Mouse (Mus musculus) embryo, embryonic 9.5 days (tissue): ENCODE measurements around the gene Mrpl51.
A peak's percentile ranks its signal among the peaks of the same experiment; 100 is the strongest.

ENCODE experiments used
- DNase-seq: peaks from one replicate; pipeline ENCODE4 v3.0.0-alpha.2; 2017; ENCODE audit errors: extremely low spot score

The Mrpl51 gene

DNA sequence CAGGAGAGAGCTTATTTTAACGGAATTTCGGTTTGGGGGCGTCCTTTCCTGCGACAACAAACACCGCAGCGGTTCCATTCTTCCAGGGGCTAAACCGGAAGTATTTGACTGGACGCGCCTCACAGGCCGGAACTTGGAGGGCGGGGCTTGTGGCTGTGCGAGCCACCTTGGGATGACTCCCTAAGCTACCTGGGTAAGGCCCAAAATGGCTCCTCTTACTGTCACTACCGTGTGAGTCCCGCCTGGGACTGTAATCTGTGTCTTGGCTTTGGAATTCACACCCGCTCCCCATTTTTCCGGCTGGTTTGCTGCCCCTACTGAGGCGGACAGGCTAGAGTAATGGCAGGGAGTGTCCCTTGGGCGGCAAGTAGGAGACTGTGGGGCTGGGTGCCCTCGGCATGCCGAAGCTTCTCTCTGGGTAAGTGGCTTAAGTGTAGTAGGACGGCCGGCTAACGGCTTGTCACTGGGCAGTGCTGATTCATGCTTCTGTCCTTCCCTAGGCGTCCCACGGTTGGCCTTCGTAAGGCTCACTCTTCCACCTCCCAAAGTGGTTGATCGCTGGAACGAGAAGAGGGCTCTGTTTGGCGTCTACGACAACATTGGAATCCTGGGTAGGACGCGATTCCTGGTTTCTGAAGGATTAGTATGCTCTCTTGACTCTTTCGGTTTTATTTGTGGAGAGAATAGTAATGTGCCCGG is 564 bp downstream of the Mrpl51 start:
- DNase-seq: peak; percentile 93

DNA sequence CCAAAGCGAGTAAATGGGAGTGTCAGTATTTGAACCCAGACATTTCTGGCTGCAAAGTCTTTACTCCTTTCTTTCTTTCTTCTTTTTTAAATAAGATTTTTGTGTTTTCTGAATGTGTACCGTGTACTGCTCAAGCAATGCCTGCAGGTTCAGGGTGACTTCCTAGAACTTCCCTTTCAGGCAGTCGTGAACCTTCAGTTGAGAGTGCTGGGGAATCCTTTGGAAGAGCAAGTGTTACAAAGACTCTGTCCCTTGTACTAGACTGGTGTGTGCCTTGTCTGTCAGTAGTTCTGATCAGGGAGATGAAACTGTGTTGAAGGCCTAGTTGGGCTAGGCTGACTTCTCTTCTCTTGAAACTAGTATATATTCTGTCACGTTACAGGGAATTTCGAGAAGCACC is 1.2 kb downstream of the Mrpl51 start:
- DNase-seq: no peak

DNA sequence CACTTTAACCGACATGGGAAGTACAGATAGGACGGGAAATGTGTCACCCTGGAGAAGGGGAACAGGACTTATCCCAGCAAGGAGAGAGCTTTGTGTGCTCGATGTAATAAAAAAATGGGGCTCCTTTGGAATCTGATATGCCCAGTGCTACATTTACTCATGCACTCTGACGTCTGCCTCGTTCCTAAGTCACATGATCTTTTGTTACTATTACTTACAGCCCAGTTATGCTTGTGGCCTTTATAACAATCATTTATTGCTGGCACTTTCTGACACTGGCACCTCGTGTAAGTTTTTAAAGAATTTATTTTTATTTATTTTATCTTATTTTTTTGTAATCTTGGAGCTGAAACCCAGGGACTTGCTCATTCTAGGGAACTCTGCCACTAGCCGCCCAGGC is 1.8 kb downstream of the Mrpl51 start:
- no peak for DNase-seq

DNA sequence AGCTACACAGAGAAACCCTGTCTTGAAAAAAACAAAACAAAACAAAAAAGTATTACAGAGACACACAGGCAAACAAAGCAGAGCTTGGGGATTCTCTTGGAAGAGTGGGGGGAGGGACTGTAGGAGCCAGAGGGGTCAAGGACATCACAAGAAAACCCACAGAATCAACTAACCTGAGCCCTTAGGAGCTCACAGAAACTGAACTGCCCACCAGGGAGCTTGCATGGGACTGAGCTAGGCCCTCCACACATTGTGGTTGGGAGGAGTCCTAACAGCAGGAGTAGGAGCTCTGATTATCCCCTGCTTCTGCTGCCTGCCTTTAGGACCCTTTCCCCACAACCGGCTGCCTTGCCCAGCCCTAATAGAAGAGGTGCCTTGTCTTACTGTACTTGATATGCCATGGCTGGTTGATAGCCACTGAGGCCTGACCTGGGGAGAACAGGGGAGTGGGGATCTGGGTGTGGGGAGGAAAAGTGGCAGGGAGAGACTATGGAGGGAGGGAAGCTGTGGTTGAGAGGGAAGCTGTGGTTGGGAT is 4.0 kb downstream of the Mrpl51 start:
- no peak for DNase-seq

DNA sequence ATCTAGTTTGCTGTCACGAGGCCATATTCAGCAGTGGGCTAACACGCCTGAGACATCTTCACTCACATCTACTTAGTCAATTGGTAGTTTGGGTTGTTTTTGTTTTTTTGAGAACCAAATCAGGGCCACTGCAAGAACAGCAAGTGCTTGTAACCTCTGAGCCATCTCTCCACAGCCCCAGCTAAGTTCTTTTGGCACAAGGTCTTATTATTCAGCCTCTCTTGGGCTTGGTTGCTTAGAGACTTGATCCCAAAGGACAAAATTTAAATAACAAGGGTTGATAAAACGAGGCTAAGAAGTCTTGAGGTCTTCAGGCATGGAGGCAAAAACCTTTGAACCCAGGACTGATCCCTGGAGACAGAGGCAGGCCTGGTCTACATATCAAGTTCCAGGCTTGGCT is 4.7 kb downstream of the Mrpl51 start:
- no peak for DNase-seq

DNA sequence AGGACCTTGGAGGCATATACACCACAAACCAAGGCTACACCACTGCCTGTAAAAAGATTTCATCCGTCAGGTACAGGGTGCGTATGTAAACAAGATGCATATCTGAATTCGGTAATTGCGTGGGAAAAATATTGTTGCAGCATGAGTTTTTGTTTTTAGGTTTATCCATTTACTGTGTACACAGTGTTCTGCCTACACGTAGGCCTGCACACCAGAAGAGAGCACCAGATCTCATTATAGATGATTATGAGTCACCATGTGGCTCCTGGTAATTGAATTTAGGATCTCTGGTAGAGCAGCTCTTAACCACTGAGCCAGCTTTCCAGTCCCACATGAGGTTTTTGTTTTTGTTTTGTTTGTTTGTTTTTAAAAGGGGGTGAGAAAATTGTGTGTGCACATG is 5.6 kb downstream of the Mrpl51 start:
- DNase-seq: no peak

DNA sequence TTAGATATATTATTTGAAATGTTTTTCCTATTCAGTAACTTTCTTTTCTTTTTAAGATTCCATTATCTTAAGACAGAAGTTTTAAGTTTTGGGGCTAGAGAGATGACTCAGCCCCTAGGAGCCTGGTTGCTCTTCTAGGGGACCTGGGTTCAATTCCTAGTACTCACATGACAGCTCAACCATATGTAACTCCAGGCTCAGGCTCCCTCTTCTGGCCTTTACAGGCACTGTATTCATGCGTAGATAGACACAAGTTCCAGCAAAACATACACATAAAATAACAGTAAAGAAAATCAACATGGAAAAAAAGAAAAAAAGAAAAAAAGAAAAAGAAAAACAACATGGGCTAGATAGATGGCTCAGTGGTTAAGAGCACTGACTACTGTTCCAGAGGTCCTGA is 18.8 kb downstream of the Mrpl51 start:
- no peak for DNase-seq

DNA sequence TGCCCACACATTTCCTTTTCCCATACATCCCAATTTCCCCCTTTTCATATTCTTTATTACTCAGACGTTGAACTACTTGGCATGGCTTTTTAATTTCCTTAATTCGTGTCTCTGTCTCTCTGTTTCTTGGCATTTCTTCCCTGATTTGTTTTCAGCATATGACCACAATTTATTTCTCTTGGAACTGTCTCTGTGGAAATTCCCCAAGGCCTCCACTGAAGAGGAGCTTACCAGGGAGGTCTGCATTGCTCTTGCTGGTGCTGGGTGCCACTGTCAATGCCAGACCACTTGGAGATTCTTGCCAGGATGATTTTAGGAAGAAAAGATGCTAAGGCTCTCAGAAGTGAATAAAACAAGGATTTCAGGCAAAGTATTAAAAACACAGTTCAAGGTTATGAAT is 21.0 kb downstream of the Mrpl51 start:
- no peak for DNase-seq

DNA sequence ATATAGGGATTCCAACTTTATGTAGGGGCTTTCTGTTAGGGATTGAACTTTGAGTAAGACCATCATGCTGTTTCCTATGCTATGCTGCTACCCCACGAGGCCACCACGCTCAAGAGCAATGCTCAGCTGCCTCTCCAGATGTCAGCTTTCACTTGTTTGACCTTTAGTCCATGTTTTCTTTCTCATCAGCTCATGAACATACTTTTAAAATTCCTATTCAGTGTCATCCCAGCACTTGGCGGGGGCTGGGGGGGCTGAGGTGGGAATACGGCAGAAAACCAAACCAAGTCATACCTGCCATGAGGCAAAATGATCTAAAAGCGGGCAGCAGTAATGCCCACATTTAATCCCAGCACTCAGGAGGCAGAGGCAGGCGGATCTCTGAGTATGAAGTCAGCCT is 21.5 kb downstream of the Mrpl51 start:
- no peak for DNase-seq

DNA sequence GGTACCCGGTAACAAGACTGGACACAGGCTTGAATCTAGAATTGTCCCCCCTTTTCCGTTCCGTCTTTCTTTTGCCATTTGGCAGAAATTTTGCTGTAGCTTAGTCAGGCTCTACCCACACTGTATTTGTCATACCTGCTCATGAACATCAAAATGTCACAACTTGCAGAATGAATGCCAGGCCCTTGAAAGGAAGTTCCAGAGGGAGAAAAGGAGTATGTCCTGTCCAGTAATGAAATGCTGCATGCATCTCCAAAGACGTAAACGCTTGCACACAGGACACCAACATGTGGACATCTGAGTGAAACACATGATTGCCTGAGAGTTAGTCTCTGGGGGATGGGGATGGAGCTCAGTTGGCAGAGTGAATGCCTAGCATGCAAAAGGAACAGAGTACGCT is 22.1 kb downstream of the Mrpl51 start:
- no peak for DNase-seq

DNA sequence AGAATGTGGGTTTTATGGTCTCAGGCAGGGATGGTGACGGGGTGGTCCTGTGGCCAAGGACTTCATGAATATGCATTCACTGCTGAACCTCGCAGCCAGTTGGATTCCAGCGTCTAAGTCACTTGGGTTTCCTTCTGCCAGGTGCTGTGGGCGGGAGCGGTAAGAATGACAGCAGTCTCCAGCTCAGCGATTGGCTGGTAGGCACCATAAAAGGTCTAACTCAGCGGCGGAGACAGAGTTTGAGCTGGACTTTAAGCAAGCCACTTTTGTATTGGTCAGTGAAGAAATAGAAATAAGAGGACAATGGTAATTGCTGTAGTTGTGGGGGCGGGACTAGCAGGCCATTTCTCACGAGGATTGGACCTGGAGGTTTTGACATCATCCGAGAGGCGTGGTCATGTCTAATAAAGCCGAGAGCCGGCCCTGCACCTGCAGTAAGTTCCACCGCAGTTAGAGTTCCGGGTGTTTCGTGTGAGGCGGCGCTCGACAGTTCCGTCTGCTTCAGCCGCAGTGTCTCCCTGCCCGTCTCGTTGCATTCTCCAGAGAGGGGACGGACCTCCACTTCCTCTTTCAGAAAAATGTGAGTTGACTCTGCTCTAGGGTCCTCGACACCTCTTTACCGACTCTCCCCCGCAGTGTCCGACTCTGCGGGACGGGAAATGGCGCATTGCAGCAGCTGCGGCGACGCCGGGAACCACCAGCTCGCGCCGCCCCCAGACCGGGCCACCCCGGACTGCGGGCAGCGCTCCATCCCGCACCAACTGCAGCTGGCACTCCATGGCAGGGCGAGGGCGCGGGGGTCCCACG is 23.8 kb downstream of the Mrpl51 start, which contains the start of gene Vamp1:
TSS of gene Vamp1 (plus strand) at position 404 of the 807 bp plus-strand sequence.
- peak; percentile 93 for DNase-seq

DNA sequence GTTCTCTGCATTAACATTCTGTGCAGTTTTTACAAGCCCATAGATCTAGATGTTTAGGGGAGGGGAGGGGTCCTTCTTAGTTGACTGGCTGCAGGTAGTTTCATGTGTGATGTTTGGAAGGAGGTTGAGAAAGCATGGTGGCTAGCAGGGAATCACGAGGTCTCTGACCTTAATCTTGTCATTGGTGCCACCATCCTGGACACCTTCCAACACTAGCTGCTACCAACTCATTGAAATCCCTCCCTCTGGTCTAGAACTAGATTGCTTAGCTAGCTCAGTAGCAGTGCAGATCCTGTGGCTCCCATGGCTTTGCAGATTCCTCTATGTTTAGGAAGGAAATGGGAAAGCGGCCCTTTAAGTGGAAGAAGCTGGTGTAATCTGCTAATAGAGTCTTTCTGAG is 25.3 kb downstream of the Mrpl51 start:
- DNase-seq: no peak

DNA sequence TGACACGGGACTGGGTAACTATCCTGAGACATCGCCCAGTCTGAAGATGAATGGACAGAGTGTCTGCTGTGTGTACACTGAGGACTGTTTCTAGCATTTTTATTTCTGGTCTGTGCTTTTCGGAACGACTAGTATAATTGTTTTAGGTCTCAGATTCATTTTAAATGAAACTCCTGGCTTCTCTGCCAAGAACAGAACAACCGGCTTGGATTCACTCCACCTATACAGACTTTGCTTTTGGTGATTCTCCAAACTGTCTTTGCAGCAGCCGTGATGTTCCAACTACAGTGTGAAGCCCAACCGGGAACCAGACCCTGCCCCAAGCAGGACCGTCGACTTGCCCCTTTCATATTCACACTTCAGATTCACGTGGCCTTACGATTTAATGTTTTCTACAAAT is 26.3 kb downstream of the Mrpl51 start:
- no peak for DNase-seq

DNA sequence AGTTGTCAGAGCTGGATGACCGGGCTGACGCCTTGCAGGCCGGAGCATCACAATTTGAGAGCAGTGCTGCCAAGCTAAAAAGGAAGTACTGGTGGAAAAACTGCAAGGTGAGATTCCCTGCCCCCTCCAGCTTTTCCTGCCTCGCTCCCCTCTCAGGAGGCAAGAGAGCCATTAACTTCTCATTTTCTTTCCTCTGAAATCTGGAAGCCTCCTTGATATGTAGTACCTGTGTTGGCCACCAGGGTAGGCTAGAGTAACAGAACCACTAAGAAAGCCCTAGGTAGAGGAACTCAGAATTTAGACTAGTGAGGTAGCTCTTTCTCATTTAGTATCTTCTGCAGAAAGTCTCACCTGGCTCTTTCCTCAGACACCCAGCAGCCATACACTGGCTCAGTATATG is 27.4 kb downstream of the Mrpl51 start:
- peak; percentile 42 for DNase-seq

DNA sequence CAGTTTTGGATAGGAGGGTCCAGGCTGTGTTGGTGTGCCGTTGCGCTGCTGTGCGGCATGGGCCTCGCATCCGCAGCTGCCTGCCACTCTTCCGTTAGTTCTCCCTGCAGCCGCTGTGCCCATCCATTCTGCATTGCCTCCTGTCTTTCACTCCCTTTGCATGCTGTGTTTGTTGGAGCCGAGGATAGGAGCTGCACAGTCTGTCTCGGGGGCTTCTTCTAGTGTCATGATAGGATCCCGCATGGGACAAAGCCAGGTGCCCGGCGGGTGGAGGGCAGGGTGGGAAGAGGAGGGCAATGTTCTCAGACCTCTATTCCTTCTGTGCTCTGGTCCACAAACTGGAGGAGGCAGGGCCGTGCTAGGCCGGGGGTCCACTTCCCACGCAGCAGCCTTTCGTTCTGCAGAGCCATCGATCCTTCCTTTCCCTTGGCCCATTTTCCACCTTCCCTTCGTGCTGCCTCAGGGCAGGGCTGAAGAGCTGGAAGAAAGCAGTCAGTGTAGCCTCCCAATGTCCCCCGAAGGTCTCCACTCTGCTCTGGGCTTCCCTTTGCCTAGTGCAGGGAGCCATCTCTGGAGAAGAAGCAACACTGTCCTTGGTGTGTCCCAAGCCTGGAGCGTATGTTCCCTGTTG is 29.6 kb downstream of the Mrpl51 start:
- DNase-seq: no peak

DNA sequence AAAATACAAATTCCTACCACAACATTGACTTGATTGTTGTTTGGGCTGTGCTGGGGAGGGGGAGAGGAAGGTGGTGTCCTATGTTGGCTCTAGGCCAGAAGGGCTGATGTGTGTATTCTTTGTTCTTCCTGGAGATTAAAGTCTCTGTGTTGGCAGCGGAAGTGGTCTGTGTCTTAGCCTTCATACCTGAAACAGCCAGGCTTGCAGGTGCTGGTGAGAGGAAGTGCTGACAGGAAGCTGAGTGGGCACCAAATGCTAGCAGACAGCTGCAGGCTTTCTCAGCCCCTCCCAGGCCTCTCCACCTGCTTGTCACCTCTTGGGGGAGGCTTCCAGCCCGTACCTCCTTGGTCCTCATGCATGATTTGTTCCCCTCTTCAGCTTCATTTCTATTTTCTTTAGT is 30.5 kb downstream of the Mrpl51 start:
- no peak for DNase-seq

DNA sequence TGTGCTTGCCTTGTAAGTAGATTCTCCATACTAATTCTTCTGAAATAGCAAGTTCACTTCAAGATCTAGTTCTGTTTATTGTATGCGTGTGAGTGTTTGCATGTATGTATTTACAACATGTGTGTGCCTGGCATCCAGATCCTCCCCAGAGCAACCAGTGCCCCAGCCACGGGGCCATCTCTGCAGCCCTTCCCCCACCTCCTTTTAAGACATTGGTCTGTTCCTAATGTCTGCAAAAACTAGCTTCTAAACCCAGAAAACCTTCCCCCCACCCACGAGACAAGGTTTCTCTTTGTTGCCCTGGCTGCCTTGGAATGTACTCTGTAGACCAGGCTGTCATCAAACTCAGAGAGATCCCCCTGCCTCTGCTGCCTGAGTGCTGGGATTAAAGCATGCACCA is 31.0 kb downstream of the Mrpl51 start:
- no peak for DNase-seq

DNA sequence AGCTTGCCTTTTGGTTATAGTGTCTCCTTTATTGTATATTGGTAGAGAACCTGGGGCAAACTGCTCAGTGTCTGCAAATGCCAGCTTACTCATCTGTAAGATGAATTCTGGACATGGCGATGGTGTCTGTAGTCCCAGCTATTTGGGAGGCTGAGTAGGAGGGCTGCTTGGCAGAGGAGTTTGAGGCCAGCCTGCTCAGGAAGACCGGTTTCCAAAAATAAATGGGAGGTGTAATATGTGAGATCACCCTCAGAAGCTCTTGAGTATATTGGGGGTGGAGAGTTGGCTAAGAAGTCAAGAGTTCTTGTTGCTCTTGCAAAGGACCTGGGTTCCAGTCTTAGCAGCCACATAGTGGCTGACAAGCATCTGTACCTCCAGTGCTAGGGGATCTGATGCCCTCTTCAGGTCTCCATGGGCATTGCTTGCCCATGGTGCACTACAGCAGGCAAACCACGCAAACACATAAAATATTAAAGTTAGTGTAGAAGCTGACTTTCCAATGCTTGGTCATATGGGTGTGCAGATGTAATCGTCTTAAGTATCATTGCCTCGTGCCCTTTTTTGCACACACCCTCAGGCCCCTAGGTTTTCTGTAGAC is 34.0 kb downstream of the Mrpl51 start:
- no peak for DNase-seq

DNA sequence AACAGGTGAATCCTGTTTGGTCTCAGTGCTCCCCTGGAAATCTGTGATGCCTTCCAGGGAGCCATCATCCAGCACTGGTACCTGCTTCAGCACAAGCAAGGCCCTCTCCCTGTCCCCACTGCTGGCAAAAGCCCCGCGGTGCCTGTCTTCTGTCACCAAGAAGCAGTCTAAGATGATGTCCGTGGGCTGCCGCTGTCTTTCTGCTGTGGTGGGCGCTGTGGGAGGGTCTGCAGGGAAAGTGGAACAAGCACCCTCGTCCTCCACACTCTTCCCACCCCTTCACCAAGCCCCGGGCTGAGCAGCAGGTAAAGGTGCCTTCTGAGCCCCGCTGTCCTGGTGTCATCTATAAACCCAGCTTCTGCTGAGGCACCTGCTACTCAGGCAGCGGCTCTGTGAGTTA is 39.0 kb downstream of the Mrpl51 start:
- DNase-seq: no peak

DNA sequence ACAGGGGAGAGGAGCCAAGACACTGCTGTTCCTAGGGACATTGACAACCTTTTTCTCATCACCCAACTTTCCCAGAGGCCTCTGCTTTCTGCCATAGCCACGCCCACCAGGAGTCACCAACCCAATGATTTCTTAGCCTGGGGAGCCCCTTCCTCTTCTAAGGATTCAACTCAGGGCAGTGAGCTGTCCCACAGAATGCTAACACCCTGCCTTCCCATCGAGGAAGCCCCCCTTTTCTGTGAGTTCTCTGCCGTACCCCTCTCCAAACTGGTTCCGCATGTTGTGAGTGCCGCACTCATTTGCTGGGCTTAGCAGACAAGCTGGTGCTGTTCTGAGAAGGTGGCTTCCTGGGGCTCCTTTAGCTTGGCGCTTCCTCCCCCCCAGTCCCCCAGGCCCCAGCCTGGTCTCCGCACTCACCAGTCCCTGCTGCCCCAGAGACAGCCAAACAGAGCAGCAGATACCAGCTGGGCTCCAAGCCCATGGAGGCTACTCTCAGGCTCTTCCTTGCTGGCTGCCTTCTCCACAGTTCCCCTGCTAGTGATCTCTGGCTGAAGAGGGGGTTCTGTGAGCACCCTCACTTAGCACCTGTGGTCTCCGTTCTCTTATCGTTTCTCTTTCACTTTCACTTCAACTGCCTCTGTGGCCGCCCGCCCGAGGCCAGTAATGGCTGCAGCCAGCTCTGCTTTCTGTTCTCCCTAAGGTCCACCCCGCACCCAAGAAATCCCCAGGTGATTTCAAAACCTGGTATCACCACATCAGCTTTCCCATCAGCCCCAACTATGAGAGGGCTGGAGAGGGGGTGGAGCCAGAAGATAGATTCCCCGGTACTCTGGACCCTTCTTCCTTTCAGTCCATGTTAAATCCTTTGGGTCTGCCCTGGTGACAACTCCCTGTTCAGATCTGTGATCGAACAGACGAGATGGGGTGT is 39.8 kb downstream of the Mrpl51 start, which contains the start of gene Tapbpl:
TSS of gene Tapbpl (minus strand) at position 744 of the 928 bp plus-strand sequence.
- peak; percentile 58 for DNase-seq

DNA sequence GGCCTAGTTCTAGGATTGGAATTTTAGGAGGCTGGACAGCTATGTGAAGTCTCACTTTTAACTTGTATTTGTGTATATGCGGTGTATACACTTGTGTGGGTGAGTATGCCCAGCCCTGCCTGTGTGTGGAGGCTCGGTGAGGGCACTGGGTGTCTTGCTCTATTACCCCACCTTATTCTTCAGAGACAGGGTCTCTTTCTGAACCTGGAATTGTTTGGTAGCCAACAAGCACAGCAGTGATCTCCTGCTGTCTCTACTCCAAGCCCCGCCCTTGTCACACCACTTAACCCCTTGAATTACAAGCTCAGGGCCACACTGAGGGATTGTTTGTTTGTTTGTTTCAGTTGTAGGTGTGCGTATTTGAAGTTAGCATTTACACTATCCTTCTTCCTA is 40.4 kb downstream of the Mrpl51 start:
- no peak for DNase-seq
